Mouse (Mus musculus) olfactory bulb, adult 2 months (tissue): ENCODE measurements around the gene Samd4. TPM values are rescaled to one million over a fixed set of nuclear protein-coding genes. Genes with fewer than 3 reads are reported as not detected.

Experiments used
- H3K27ac ChIP-seq: fragments of 200-500 bp; 2 replicates; pipeline ENCODE4 v1.5.1; 2012; ENCODE audit warnings: low read depth, low read length; ENCODE audit not compliant: insufficient read depth
- H3K4me1 ChIP-seq: fragments of 200-500 bp; 2 replicates; pipeline ENCODE4 v1.6.1; 2012; ENCODE audit warnings: low read length; ENCODE audit not compliant: control insufficient read depth, insufficient read depth
- H3K4me3 ChIP-seq: fragments of 200-500 bp; 2 replicates; pipeline ENCODE4 v1.5.1; 2012; ENCODE audit warnings: mild to moderate bottlenecking, low read depth, low read length, moderate library complexity; ENCODE audit not compliant: insufficient read depth
- CTCF ChIP-seq: fragments of 200-500 bp; IDR thresholded peaks from 2 replicates; pipeline ENCODE4 v1.5.1; 2012; ENCODE audit warnings: low read depth, mild to moderate bottlenecking, low read length, moderate library complexity; ENCODE audit not compliant: insufficient read depth
- POLR2A ChIP-seq: fragments of 200-500 bp; IDR thresholded peaks from 2 replicates; pipeline ENCODE4 v1.6.1; 2012; ENCODE audit warnings: mild to moderate bottlenecking, low read depth, low read length, moderate library complexity; ENCODE audit not compliant: insufficient read depth
- WGBS: fragments of 180-500 bp; shearing (Covaris S2); methylation state at CpG from one replicate; pipeline ENCODE4 v1.1.7; 2018; 5-methylcytosine and 5-hydroxymethylcytosine counted together
- polyA plus RNA-seq: library from polyadenylated mRNA; stranded (reverse); fragments of >200 nt; gene quantifications from 2 replicates; pipeline ENCODE4 v1.2.4, GENCODE M21; 2012; ENCODE audit warnings: low replicate concordance; ENCODE audit not compliant: missing spikeins, insufficient read depth, insufficient read length

Gene Samd4
- polyA plus RNA-seq, 1 experiment = not detected

- TF ChIP-seq CTCF (no peak), POLR2A (no peak)
- no peaks in the 10 kb centered on the region for H3K4me1 ChIP-seq
- H3K4me3 ChIP-seq = no peak overlapping the region
- WGBS = 69% methylated on average over 9 of the region's 9 CpGs
- no peak overlapping the region for H3K27ac ChIP-seq
Measured at GRCm38 (mm10) chr14:47115154-47115553, 232.5 kb downstream of the Samd4 start.

GRCm38 (mm10) chr14:47116062-47116762 is 233.6 kb downstream of the Samd4 start:
- H3K4me1 ChIP-seq = no peaks in the 10 kb centered on the region
- H3K27ac ChIP-seq = no peak overlapping the region
- no peak overlapping the region for H3K4me3 ChIP-seq
- whole genome bisulfite sequencing = 89% methylated on average over 9 of the region's 10 CpGs
- TF ChIP-seq CTCF = no peak
- TF ChIP-seq POLR2A = no peak

- no peaks in the 10 kb centered on the region for H3K4me1 ChIP-seq
- H3K4me3 ChIP-seq = no peak overlapping the region
- no peak for TF ChIP-seq POLR2A
- H3K27ac ChIP-seq = no peak overlapping the region
- WGBS = 69% methylated on average over 7 of the region's 7 CpGs
Measured at GRCm38 (mm10) chr14:47117522-47117921, 234.9 kb downstream of the Samd4 start.

GRCm38 (mm10) chr14:47127987-47128386 is 245.3 kb downstream of the Samd4 start:
- Histone ChIP-seq H3K4me1 (no peaks in the 10 kb centered on the region), H3K4me3 (no peak overlapping the region), H3K27ac (no peak overlapping the region)
- TF ChIP-seq POLR2A (no peak), CTCF (no peak)
- WGBS = 92% methylated on average over 5 of the region's 5 CpGs

- TF ChIP-seq POLR2A = no peak
- no peak for TF ChIP-seq CTCF
- Histone ChIP-seq H3K4me1 (peaks cover 4% of the 10 kb centered on the region; the same call in 1 of the 2 replicates), H3K27ac (no peak overlapping the region), H3K4me3 (no peak overlapping the region)
- WGBS = 37% methylated on average over 10 of the region's 10 CpGs
Measured at GRCm38 (mm10) chr14:47133948-47134347, 251.3 kb downstream of the Samd4 start.

- Histone ChIP-seq H3K4me3 (no peak overlapping the region), H3K4me1 (peaks cover 4% of the 10 kb centered on the region; the same call in 1 of the 2 replicates), H3K27ac (no peak overlapping the region)
- TF ChIP-seq CTCF = no peak
- TF ChIP-seq POLR2A = no peak
- 79% methylated on average over 5 of the region's 5 CpGs for WGBS
Measured at GRCm38 (mm10) chr14:47136637-47137036, 254.0 kb downstream of the Samd4 start.

GRCm38 (mm10) chr14:47138853-47139252 is 256.2 kb downstream of the Samd4 start:
- TF ChIP-seq CTCF (no peak), POLR2A (no peak)
- no peak overlapping the region for H3K27ac ChIP-seq
- H3K4me3 ChIP-seq = no peak overlapping the region
- H3K4me1 ChIP-seq = peaks cover 4% of the 10 kb centered on the region; the same call in 1 of the 2 replicates
- WGBS = 82% methylated on average over 3 of the region's 3 CpGs

GRCm38 (mm10) chr14:47144326-47144725 is 261.7 kb downstream of the Samd4 start:
- TF ChIP-seq POLR2A (no peak), CTCF (no peak)
- 96% methylated on average over 5 of the region's 5 CpGs for WGBS
- no peak overlapping the region for H3K4me3 ChIP-seq
- H3K27ac ChIP-seq = no peak overlapping the region
- no peaks in the 10 kb centered on the region for H3K4me1 ChIP-seq

- no peak overlapping the region for H3K4me3 ChIP-seq
- WGBS = 92% methylated on average over 6 of the region's 6 CpGs
- no peak overlapping the region for H3K27ac ChIP-seq
- TF ChIP-seq POLR2A (no peak), CTCF (no peak)
- H3K4me1 ChIP-seq = no peaks in the 10 kb centered on the region
Measured at GRCm38 (mm10) chr14:47151306-47151705, 268.7 kb downstream of the Samd4 start.
